Mouse (Mus musculus) kidney, adult 18-20 months (tissue): Measurements from ENCODE around the gene Cul7.

ENCODE experiments used
- DNase-seq: peaks from one replicate; pipeline ENCODE4 v3.0.0; 2021

Cul7 gene

DNA sequence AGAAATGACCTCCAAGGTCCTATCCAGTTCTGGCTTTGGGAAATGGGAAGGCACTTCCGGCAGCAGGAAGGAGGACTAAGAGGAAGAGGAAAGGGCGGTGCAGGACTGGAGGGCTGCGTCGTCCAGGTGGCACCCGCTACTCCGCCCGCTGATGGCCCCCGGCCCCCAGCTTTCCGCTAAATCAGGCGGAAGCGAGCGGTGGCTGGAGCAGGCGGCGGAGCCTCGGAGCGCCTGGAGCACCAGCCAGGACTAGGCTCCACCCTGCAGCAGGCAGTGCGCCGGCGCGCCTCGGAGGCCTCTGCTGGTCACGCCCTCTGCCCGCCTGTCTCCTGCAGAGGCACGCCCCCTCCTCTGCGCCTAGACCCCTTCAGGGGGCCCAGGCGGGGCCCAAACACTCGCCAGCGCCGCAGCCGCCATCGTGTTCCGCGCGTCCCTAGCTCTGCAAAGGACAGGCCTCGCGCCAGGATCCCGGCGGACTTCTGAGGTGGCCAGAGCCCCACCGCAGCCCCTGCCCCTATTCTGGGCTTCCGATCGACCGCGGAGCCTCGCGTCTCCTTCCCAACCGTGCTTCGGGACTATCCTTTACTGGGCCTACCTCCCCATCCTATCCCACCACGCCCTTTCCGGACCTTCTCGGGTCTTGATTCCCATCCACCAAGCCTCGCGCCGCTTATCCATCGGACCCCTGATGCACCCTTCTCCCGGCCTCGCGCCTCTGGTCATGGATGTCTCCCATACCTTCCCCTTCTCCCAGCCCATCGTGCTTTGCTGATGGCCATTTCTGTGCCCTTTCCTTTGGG is at the start of gene Cul7:
Gene Cul7 (plus strand): TSS at position 106 of the 800 bp plus-strand sequence.
- peak; percentile 89 for DNase-seq

DNA sequence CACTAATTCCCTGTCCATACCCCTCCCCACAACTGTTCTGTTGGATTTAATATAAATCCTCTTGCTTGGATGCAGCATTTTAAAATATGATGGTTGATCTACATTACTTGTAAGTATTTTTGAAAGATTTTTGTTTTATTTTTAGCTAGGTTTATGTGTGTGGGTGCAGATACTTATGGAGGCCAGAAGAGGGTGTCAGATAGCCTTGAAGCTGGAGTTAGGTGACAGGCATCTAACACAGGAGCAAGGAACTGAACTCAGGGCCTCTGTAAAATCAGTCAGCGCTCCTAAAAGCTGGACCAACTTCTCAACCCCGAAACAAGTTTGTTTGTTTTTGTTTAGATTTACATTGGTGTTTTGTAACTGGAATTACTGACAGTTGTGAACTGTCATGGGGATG is 49.6 kb upstream of the Cul7 start:
- no peak for DNase-seq

DNA sequence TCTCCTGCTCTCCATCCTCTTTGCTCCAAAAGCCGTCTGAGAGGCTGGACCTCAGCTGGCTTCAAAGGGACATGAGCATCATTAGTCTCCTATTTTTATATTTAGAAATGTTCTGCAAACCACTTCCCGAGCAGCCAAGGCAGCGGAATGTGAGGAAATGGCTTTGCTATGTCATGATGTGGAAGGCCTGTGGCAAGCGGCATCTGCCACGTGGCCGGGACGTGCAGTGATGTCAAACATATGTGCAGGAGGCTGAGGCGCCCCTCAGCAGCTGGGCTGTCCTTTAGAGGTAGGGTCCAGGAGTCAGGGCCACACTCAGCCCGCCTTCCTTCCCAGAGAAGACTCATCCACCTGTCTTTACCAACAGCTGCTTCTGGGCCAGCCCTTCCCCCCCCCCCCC is 47.9 kb upstream of the Cul7 start:
- no peak for DNase-seq

DNA sequence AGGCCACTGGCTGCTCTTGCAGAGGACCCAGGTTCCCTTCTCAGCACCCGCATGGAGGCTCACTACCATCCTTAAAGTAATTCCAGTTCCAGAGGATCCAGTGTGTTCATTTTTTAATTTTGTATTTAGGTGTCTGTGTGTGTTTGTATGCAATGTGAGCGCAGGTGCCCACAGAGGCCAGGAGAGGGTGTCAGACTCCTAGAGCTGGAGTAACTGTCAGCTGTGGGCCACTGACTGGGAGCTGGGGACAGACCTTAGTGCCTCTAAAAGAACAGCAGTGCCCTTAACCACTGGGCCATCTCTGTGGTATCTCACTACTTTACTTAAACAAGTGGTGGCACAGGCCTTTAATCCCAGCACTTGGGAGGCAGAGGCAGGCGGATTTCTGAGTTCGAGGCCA is 46.9 kb upstream of the Cul7 start:
- no peak for DNase-seq

DNA sequence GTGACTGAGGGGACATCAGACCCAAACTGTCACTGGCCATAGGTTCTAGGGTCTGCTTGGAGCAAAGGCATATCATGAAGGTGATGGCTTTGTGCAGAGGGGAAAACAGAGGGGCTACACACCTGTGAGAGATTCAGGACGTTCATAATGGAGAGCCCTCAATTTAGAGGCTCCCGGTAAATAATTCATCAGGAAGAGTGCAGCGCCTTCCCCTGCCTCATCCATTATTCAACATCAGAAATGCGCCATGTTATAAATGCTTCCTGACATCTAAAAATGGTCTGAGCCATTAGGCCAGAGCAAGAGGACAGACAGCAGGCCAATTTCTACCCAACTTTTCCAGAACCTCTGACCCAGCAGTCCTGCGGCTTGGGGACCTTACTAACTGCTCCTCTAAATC is 45.0 kb upstream of the Cul7 start:
- DNase-seq, result no peak

DNA sequence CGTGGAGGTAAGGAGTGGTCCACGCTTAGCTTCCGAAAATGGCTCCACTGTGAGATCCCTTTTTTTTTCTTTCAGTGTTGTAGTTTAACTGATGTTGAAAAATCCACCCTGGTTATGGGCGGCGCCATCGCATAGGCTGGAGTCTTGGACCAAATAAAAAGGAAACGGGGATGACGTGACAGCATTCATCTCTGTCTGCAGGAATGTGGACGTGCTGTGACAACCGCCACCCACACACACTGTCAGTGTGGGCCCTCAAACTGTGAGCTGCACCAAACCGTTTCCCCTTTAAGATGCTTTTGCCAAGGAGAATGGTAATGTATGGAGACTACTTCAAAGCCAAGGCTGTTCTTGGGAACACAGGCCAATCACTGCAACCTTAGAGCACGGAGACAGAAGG is 44.1 kb upstream of the Cul7 start:
- no peak for DNase-seq

DNA sequence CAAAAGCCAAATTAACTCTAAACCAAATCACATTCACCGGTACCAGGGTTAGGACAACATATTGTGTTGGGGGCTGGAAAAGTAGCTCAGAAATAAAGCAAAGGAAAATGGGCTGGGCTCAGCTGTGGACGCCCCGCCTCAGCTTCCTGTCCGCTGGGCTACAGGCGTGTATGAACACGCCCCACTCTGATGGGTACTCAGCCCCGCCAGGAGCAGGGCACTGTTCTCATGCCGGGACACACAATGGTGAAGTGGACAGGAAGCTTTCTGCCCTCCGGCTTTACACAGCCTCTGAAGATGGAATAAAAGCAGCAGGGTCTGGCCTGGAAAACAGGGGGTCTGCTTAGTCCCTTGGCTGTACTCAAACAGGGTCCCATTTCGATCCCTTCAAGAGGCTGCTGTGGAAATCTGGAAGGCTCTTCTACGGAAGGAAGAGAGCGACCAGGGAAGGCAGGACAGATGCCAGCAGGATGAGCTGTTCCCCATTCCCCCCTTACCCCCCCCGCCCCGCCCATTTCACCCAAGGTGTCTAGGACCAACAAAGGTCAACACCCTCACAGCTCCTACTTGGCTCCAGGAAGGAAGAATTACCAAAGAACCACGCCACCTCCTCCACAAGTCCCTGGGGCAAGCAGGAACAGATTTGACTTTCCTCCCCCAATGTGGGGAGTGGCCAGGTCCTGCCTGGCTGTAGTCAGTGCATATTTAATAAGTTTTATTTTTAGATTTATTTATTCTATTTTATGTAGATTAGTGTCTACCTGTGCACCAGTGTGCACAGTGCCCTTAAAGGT is 40.2 kb upstream of the Cul7 start:
- DNase-seq, result peak; percentile 56

DNA sequence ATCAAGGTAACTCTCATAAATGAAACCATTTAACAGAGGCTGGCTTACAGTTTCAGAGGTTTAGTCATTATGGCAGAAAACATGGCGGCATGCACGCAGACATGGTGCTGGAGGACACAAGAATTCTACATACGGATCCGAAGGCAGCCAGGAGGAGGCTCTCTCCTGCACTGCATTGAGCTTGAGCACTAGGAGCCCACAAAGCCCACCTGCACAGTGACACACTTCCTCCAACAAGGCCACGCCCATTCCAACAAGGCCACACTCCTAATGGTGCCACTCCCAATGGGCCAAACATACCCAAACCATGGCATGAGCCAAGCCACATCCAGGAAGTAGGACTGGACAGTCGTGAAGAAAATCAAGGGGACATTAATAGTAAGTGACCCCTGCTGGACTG is 38.8 kb upstream of the Cul7 start:
- no peak for DNase-seq

DNA sequence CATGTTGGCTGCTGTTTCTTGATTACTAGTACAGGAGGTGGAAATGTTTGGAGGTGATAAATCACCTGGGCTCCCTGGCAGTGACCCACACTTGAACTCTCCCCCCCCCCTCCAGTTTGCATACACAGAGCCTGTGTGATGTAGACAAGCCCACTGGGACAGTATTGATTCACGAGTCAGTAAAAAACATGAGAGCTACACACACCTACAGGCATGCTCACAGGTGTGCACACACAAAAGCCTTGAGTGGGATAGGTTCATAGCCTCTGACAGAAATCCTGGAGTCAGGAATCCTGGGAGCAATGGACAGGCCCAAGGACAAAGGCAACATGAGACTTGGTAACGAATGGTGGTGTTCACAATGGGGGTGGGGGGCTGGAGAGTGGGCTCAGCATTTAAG is 37.9 kb upstream of the Cul7 start:
- DNase-seq, result no peak

DNA sequence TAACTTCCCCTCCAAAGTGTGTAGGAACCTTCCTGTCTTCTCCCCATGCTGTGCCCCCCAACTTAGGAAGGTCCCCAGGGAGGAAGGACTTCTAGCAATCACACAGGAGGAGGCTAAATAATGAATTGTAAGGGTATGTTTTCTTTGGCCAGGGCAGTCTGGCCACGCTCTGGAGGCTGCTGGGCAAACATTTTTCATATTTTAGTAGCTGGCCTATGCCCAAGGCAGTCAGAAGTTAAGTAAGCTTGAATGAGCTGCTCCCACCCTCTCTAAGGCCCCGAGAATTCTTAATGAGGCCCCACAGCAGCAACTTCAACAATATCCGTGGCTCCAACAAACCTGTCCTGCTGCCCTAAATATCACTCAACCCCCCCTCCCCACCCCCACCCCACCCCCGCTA is 37.3 kb upstream of the Cul7 start:
- peak; percentile 40 for DNase-seq

DNA sequence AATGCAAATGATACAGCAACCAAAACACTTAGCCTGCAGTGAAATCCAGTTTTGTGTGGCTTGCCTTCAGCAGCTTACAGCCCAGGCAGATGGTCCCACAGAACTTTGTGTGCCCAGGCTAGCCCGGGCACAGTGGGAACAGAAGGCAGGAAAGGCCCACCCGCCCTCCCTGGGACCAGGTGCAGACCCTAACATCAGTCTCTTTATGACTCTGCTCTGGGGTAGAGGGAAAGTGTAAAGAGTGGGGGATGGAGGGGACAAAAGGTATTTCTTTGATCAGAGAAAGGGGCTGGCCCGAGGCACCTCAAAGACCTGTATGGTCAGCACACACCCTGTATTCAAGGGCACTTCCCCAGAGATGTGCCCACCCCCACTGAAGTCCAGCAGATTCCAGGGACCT is 36.9 kb upstream of the Cul7 start:
- DNase-seq, result no peak

DNA sequence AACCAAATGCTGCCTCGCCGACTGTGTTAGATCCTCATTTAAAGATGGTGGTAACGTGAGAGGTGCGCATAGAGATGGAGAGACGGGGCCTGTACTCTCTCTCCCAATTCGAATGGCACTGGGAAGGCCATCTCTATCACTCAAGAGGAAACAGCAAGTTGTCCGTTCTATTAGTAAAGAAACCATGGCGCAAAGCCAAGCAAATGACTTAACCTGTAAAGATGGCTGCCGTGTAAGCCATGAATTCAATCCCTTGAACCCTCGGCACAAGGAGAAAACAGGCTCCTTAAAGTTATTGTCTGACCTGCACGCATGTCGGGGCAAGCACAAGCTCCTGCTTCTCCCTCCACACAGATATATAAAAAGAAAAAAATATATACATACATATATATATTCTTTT is 32.3 kb upstream of the Cul7 start:
- no peak for DNase-seq

DNA sequence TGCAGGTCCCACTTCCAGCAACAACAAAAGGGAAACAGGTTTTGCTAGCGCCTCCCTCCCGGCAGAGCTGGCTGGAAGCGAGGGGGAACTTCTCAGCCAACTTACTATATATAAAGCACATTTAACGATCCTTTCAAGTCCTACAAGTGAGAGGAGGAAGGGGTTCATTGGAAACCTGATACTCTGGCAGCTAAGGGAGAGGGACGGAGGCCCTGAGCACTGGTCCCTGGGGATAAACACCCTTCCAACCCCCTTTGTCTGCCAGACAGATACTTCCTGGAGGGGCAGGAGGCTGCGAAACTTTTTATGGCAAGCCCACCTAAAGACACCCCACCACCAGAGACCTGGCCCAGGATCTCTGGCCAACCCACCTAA is 31.8 kb upstream of the Cul7 start:
- no peak for DNase-seq

DNA sequence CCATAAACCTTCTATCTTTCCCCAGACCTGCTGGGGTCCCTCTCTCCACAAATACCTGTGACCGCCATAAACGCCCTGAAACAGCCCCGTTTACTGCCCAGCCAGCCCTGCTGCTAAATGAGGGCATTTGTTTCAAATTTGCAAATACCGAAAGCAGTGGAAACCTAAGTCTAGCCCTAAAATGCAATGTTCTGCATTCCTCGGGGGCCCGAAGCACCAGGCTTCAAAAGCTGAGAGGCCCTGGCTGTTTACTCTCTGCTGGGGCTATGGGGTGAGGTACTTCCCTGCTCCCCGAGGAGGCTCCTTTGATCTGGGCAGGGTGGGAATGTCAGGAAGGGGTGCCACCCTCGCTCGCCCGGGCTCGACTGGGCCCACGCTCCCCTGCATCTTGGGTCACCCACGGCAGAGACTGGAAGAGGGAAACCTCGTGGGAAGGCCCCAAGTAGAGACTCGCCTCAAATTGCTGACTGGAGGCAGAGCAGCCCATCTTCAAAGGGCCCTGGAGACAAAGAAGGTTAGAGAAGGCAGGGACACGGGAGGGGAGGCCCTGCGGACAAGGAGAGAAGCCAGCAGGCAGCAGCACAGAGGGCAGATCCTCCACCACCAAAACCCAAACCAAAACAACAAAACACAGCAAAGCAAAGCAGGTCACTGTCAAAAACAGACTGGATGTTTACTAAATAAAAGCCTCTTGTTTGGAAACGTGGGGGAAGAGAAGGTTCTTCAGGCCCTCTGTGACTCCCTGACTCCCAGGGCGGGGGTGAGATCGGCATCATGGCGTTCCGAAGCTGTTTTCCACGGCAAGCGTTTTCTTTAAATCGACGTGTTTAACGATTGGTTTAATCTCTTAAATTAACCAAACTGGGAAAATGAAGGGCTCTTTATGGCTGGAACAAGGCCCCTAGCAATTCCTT is 31.1 kb upstream of the Cul7 start:
- DNase-seq, result no peak

DNA sequence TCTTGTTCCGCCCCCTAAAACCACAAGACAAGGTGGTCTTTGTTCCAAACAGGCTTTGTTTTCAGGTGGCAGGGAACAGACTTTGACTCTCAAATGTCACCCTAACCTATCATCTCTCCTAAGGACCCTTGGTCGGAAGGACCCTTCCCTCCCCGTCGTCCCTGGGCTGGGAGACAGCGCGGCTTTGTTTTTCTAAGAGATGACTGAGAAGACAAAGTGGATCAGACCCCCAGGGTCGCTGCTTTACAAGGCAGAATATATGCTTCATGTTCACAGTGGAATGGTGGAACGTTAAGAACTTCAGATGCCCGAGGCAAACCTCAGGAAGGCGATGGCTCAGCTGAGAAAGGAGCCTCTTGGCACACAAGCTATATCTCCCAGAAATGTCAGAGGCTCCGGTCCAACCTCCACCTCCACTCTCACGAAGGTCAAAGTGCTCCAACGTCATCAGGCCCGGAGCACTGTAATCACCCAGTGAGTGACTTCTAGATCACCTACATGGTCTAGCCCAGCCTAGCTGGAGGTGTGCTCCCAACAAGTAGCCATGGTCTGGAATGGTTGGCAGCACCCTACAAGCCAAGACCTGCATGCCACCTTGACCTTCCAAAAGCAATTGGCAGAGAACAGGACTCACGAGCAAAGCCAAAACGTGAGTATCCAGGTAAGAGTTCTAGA is 30.3 kb upstream of the Cul7 start:
- DNase-seq, result no peak

DNA sequence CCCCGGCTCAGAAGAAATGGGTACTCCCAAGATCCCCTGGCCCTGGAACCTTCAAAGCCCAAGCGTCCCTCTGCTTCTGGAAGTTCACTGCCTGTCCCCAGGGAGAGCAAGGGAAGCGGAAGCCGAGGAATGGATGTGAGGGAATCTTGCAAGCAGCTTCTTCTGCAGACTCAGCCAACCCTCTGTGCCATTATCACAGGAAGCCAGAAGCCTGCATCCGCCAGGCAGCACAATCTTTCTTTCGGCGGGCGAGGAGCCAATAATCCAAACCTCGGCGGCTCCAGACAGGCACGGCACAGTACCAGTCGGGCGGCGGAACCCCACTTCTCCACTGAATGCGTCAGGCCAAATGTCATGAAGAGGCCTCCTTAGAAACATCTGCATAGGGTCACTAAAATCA is 28.8 kb upstream of the Cul7 start:
- peak; percentile 19 for DNase-seq

DNA sequence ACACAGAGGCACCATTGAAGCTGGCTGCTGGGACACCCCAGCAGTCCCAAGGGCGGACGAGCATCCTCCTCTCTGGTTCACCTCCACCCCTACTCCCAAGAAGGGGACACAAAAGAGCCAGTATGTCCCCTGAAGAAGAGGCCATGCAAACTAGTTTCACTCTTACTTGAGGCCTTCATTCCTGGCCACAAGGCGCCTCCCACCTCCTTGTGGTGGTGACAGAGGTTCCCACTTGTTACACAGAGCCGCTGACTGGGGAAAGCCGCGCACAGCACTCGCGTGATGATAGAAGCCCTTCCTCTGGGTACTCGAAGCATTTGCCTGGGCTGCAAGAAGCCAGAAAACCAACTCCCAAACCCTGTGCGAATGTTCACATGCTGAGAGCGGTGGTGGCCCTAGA is 27.9 kb upstream of the Cul7 start:
- no peak for DNase-seq

DNA sequence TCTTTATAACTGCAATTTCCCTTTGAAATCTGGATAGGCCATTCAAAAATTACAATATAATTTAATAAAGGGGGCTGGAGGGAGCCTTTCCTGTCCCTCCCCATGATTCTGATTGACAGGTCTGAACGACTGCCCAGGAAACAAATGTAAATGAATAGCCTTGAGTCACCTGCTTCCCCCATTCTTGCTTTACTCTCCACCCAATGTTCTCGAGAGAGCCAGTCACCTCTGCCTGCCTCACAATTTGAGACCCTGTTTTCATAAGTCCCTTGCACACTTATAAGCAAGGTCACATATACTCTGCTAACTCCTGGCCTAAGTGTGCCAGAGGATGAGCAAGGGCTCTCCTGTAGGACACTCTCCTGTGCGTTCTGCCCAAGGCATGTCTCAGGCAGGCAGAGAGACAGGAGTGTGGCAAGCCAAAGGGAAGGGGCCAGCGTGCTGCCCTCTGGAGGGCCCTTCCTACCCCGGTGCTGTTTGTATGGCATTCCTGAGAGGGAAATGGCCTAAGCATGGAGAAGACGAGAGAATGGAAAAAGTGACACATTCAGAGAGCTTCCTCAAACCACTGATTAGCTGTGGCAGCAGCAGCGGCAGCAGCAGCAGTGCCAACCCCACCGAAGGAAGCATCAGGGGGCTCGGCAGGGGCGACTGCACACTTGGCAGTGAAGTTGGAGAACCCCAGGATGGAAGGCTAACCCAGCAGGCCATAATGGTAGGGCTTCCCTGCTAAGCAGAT is 26.1 kb upstream of the Cul7 start:
- DNase-seq, result no peak

DNA sequence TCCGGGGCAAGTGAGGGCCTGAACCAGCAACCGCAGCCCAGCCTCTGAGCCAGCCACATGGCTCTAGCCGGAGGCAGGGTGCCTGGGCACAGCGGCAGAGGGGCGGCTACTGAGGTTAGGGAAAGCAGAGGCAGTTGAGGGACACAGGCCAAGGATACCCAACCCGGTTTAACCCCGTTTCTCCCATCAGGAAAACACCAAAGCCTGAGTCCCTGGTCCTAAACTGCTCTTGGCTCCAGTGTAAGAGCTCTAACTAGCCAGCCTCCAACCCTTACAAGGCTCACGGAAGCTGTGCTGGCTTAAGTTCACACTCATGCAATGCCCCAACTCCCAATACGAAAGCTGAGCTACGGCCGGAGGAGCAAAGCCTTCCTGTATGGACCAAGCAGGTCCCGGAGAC is 25.5 kb upstream of the Cul7 start:
- no peak for DNase-seq

DNA sequence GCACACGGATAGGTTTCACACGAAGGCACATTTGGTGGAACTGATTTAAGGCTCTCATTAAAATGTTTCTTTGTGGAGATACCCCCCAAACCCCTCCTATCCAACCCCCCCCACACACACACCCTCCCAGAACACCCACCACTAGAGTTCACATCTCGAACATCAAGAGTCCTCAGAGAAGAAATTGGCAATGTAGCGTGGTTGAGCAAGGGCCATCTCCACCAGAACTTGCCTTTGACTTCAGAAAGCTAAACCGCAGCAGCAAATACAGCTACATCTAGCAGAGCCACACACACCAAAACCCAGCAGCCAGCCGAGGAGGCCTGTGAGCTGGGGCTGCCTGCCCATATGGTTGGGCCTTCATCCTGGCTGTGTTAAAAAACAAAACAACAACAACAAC is 22.7 kb upstream of the Cul7 start:
- DNase-seq, result no peak

DNA sequence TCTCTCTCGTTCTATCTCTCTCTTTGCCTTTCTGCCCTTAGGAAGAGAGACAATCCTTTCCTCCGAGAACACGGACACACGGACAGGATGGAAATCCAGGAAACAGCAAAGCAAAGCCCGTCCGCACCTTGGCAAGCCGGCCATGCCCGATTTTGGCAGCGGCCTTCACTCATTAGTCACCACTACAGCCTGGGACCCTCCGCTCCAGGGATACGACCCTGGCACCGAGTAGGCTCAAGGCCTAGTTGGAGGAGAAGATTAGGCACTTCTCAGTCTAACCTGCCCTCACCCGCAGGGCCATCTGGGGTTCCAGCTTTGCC is 21.7 kb upstream of the Cul7 start:
- no peak for DNase-seq
